ENCODE assay signal across 10 mouse cellular contexts in the genomic region with DNA sequence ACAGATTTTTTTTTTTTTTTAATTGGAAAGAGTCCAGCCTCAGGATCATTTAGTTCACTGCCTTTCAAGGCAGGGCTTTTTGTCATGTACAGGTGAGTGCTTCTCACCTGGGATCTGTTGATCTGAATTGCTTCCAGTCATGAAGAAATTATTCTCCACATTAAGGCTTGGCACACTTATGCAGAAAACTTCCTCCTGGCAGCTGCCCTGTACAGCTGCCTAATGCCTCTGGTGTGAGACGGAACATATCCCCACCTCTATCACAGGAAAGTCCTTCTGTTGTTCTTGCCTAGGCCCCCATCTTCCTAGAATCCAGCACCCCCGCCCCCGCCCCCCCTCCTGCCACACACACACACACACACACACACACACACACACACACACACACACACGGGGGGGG. TPM values are rescaled to one million over a fixed set of nuclear protein-coding genes. Genes with fewer than 3 reads are reported as not detected.
DNase-seq lines count a peak whose midpoint lies in the region; ATAC-seq lines count a peak whose summit lies in the region.
"Had no signal": no experiment of that assay in that cellular context is flagged by ENCODE, and none has a peak within 500 bp of the region (broad histone marks: within the 10 kb centered on the region; RNA-seq: fewer than 3 reads in every experiment).

No protein-coding gene starts in this region.

- peak overlapping the region; percentile 82 for H3K4me2 ChIP-seq in heart, embryonic 12.5 days
- H3K4me2 ChIP-seq in stomach, embryonic 16.5 days (ENCODE audit: low read depth, low read length), result peak overlapping the region; percentile 99; the same call in 1 of the 2 replicates

- no peaks in the 10 kb centered on the region for H3K9me3 ChIP-seq in heart, embryonic 12.5 days (replicated peaks)
- H3K9me3 ChIP-seq in stomach, embryonic 16.5 days (replicated peaks; ENCODE audit: control insufficient read depth, low read length), result no peaks in the 10 kb centered on the region
- H3K9me3 ChIP-seq: stomach, embryonic 15.5 days had no signal

- no peak for DNase-seq in heart, adult 11 months
- peak; percentile 20 for DNase-seq in retina, postnatal 1 day
- DNase-seq in retina, embryonic 14.5 days (ENCODE audit: low spot score), result no peak
- peak; percentile 18 for DNase-seq in liver
- no peak for DNase-seq in right cerebral cortex, adult 18-20 months
- DNase-seq in left cerebral cortex, adult 8-10 months (ENCODE audit: low spot score in 2 of 2), result no peak
- DNase-seq: adrenal gland, postnatal 36 days had no signal

- H3K4me3 ChIP-seq in heart, embryonic 12.5 days, result peak overlapping the region; percentile 58
- H3K4me3 ChIP-seq in stomach, embryonic 16.5 days (replicated peaks; ENCODE audit: low read length), result no peak overlapping the region; the same call in 1 of the 2 replicates

- no peak for ATAC-seq in heart, embryonic 12.5 days (ENCODE audit: insufficient number of reproducible peaks, low FRiP score)
- no peak for ATAC-seq in stomach, embryonic 16.5 days (ENCODE audit: insufficient read depth, low FRiP score)

- H3K36me3 ChIP-seq in heart, embryonic 12.5 days, result no peaks in the 10 kb centered on the region
- no peaks in the 10 kb centered on the region for H3K36me3 ChIP-seq in stomach, embryonic 16.5 days (ENCODE audit: control insufficient read depth, insufficient read depth, low read length)
- H3K36me3 ChIP-seq: stomach, embryonic 15.5 days had no signal

- H3K27ac ChIP-seq in heart, embryonic 12.5 days (ENCODE audit: poor library complexity, severe bottlenecking), result no peak overlapping the region
- no peak overlapping the region for H3K27ac ChIP-seq in stomach, embryonic 16.5 days (ENCODE audit: low read length)

- 21% methylated on average over 1 of the region's 4 CpGs for WGBS in heart, embryonic 12.5 days
- WGBS in stomach, embryonic 16.5 days, result 23% methylated on average over 2 of the region's 4 CpGs

- no peaks in the 10 kb centered on the region for H3K27me3 ChIP-seq in heart, embryonic 12.5 days (replicated peaks)
- H3K27me3 ChIP-seq in stomach, embryonic 16.5 days (ENCODE audit: control insufficient read depth, insufficient read depth, low read length), result no peaks in the 10 kb centered on the region
- H3K27me3 ChIP-seq: stomach, embryonic 15.5 days had no signal

- peaks cover 15% of the 10 kb centered on the region for H3K4me1 ChIP-seq in heart, embryonic 12.5 days (replicated peaks)
- H3K4me1 ChIP-seq in stomach, embryonic 16.5 days (ENCODE audit: control insufficient read depth, insufficient read depth, low read length), result peaks cover 15% of the 10 kb centered on the region

- H3K9ac ChIP-seq in heart, embryonic 12.5 days, result no peak overlapping the region
- H3K9ac ChIP-seq in stomach, embryonic 16.5 days (ENCODE audit: low read length), result no peak overlapping the region
- H3K9ac ChIP-seq: stomach, embryonic 15.5 days had no signal

RNA-seq across cellular contexts. Expression of gene Slc39a8, which starts 0.6 kb away (rescaled TPM):
- polyA plus RNA-seq in heart, embryonic 12.5 days (2016; fragmentation: Nextera tagmentation; extraction: Ambion mirVana), result 30.0 and 36.5 TPM in 2 replicates
- polyA plus RNA-seq in stomach, embryonic 16.5 days (2015; fragmentation: Nextera tagmentation; extraction: Ambion mirVana), result 5.9 and 8.1 TPM in 2 replicates
- total RNA-seq in left cerebral cortex, adult 8-10 months (2022), result 1 to 10 TPM; 2.4 to 3.6 (median 2.7) TPM

Comparison
In these comparisons a context has a peak if more than half of its experiments do, and no peak if none do; other contexts are left out.
1. DNase-seq: peak in retina, postnatal 1 day (single experiment) and liver (single experiment); none in heart, adult 11 months (single experiment), retina, embryonic 14.5 days (single experiment), right cerebral cortex, adult 18-20 months (single experiment) and left cerebral cortex, adult 8-10 months (0 of 2).